Mouse (Mus musculus): ENCODE measurements at regions not wholly inside any gene's neighbourhood (a gene's known extent, or its start where the extent isn't known, plus 50 kb on each side); places are given as distances from the start of the nearest gene placed in this dataset.

- no peaks in the 10 kb centered on the region for H3K9me3 ChIP-seq (ENCODE audit: control insufficient read depth)
- no peaks in the 10 kb centered on the region for H3K27me3 ChIP-seq (replicated peaks; ENCODE audit: control insufficient read depth, insufficient read depth, low read length)
- no peak overlapping the region for H3K4me2 ChIP-seq (replicated peaks; ENCODE audit: low read depth)
- WGBS = 19% methylated on average over 1 of the region's 1 CpGs
- no peak overlapping the region for H3K27ac ChIP-seq (ENCODE audit: low read depth, low read length)
- H3K36me3 ChIP-seq (ENCODE audit: control insufficient read depth, insufficient read depth) = no peaks in the 10 kb centered on the region
- TF ChIP-seq CTCF (IDR thresholded peaks at IDR 0.05; ENCODE audit: low read depth) = no peak
- peaks cover 12% of the 10 kb centered on the region for H3K4me1 ChIP-seq (replicated peaks; ENCODE audit: control insufficient read depth, insufficient read depth, low read length)
- H3K9ac ChIP-seq (ENCODE audit: low read depth, low read length) = no peak overlapping the region
- ATAC-seq = no peak
- no peak overlapping the region for H3K4me3 ChIP-seq (ENCODE audit: low read depth, low read length)
Observed at GRCm38 (mm10) chr14:25109691-25110090, 349.3 kb upstream of the Zmiz1 start.

GRCm38 (mm10) chr14:25112832-25113231 lies 346.2 kb upstream of the Zmiz1 start:
- ATAC-seq = no peak
- 81% methylated on average over 10 of the region's 10 CpGs for WGBS
- H3K27me3 ChIP-seq (replicated peaks; ENCODE audit: control insufficient read depth, insufficient read depth, low read length) = no peaks in the 10 kb centered on the region
- H3K27ac ChIP-seq (ENCODE audit: low read depth, low read length) = no peak overlapping the region
- TF ChIP-seq CTCF (IDR thresholded peaks at IDR 0.05; ENCODE audit: low read depth) = no peak
- no peak overlapping the region for H3K4me2 ChIP-seq (replicated peaks; ENCODE audit: low read depth)
- H3K4me3 ChIP-seq (ENCODE audit: low read depth, low read length) = no peak overlapping the region
- no peaks in the 10 kb centered on the region for H3K9me3 ChIP-seq (ENCODE audit: control insufficient read depth)
- peaks cover 12% of the 10 kb centered on the region for H3K4me1 ChIP-seq (replicated peaks; ENCODE audit: control insufficient read depth, insufficient read depth, low read length)
- no peaks in the 10 kb centered on the region for H3K36me3 ChIP-seq (ENCODE audit: control insufficient read depth, insufficient read depth)
- no peak overlapping the region for H3K9ac ChIP-seq (ENCODE audit: low read depth, low read length)

GRCm38 (mm10) chr14:25113326-25113725 lies 345.7 kb upstream of the Zmiz1 start:
- H3K4me1 ChIP-seq (replicated peaks; ENCODE audit: control insufficient read depth, insufficient read depth, low read length) = peaks cover 10% of the 10 kb centered on the region; the same call in 1 of the 2 replicates
- H3K9ac ChIP-seq (ENCODE audit: low read depth, low read length) = no peak overlapping the region
- no peak overlapping the region for H3K27ac ChIP-seq (ENCODE audit: low read depth, low read length)
- ATAC-seq = no peak
- H3K4me3 ChIP-seq (ENCODE audit: low read depth, low read length) = no peak overlapping the region
- no peaks in the 10 kb centered on the region for H3K36me3 ChIP-seq (ENCODE audit: control insufficient read depth, insufficient read depth)
- H3K9me3 ChIP-seq (ENCODE audit: control insufficient read depth) = no peaks in the 10 kb centered on the region
- H3K27me3 ChIP-seq (replicated peaks; ENCODE audit: control insufficient read depth, insufficient read depth, low read length) = no peaks in the 10 kb centered on the region
- 66% methylated on average over 2 of the region's 2 CpGs for WGBS
- no peak for TF ChIP-seq CTCF (IDR thresholded peaks at IDR 0.05; ENCODE audit: low read depth)
- no peak overlapping the region for H3K4me2 ChIP-seq (replicated peaks; ENCODE audit: low read depth)

- Histone ChIP-seq H3K4me3 (ENCODE audit: low read depth, low read length) (no peak overlapping the region), H3K27ac (ENCODE audit: low read depth, low read length) (no peak overlapping the region), H3K4me2 (replicated peaks; ENCODE audit: low read depth) (no peak overlapping the region), H3K36me3 (ENCODE audit: control insufficient read depth, insufficient read depth) (no peaks in the 10 kb centered on the region), H3K9ac (ENCODE audit: low read depth, low read length) (no peak overlapping the region), H3K27me3 (replicated peaks; ENCODE audit: control insufficient read depth, insufficient read depth, low read length) (no peaks in the 10 kb centered on the region), H3K4me1 (replicated peaks; ENCODE audit: control insufficient read depth, insufficient read depth, low read length) (no peaks in the 10 kb centered on the region; the same call in 1 of the 2 replicates), H3K9me3 (ENCODE audit: control insufficient read depth) (no peaks in the 10 kb centered on the region)
- no peak; the same call in 1 of the 2 replicates for ATAC-seq
- 43% methylated on average over 4 of the region's 4 CpGs for WGBS
- peak; percentile 91 for TF ChIP-seq CTCF (IDR thresholded peaks at IDR 0.05; ENCODE audit: low read depth)
Observed at GRCm38 (mm10) chr14:25116424-25116823, 342.6 kb upstream of the Zmiz1 start.

- no peaks in the 10 kb centered on the region; the same call in 1 of the 2 replicates for H3K4me1 ChIP-seq (replicated peaks; ENCODE audit: control insufficient read depth, insufficient read depth, low read length)
- peak; percentile 51 for TF ChIP-seq CTCF (IDR thresholded peaks at IDR 0.05; ENCODE audit: low read depth)
- 78% methylated on average over 4 of the region's 4 CpGs for WGBS
- no peak overlapping the region for H3K27ac ChIP-seq (ENCODE audit: low read depth, low read length)
- no peak for ATAC-seq
- no peaks in the 10 kb centered on the region for H3K9me3 ChIP-seq (ENCODE audit: control insufficient read depth)
- H3K36me3 ChIP-seq (ENCODE audit: control insufficient read depth, insufficient read depth) = no peaks in the 10 kb centered on the region
- no peak overlapping the region for H3K4me3 ChIP-seq (ENCODE audit: low read depth, low read length)
- no peak overlapping the region for H3K4me2 ChIP-seq (replicated peaks; ENCODE audit: low read depth)
- H3K27me3 ChIP-seq (replicated peaks; ENCODE audit: control insufficient read depth, insufficient read depth, low read length) = no peaks in the 10 kb centered on the region
- H3K9ac ChIP-seq (ENCODE audit: low read depth, low read length) = no peak overlapping the region
Observed at GRCm38 (mm10) chr14:25119999-25120398, 339.0 kb upstream of the Zmiz1 start.

- H3K4me3 ChIP-seq (ENCODE audit: low read depth, low read length) = no peak overlapping the region
- no peak overlapping the region for H3K9ac ChIP-seq (ENCODE audit: low read depth, low read length)
- no peak for TF ChIP-seq CTCF (IDR thresholded peaks at IDR 0.05; ENCODE audit: low read depth)
- no peak for ATAC-seq
- no peak overlapping the region for H3K27ac ChIP-seq (ENCODE audit: low read depth, low read length)
- H3K9me3 ChIP-seq (ENCODE audit: control insufficient read depth) = no peaks in the 10 kb centered on the region
- H3K4me1 ChIP-seq (replicated peaks; ENCODE audit: control insufficient read depth, insufficient read depth, low read length) = no peaks in the 10 kb centered on the region; the same call in 1 of the 2 replicates
- WGBS = 60% methylated on average over 8 of the region's 8 CpGs
- no peak overlapping the region for H3K4me2 ChIP-seq (replicated peaks; ENCODE audit: low read depth)
- no peaks in the 10 kb centered on the region for H3K36me3 ChIP-seq (ENCODE audit: control insufficient read depth, insufficient read depth)
- H3K27me3 ChIP-seq (replicated peaks; ENCODE audit: control insufficient read depth, insufficient read depth, low read length) = no peaks in the 10 kb centered on the region
Observed at GRCm38 (mm10) chr14:25120506-25120905, 338.5 kb upstream of the Zmiz1 start.

Measured in intestine, postnatal 0 days (tissue).